Mouse (Mus musculus): ENCODE data around the gene Gm10134.

- no peak for TF ChIP-seq CTCF (IDR thresholded peaks at IDR 0.05; ENCODE audit: control insufficient read depth, insufficient read depth, insufficient read length)
- TF ChIP-seq USF1 (IDR thresholded peaks at IDR 0.05; ENCODE audit: low read depth) = no peak
- no peak for TF ChIP-seq MYOG (IDR thresholded peaks at IDR 0.05; ENCODE audit: control insufficient read depth, extremely low read depth, insufficient read length)
- no peak for TF ChIP-seq MAX (IDR thresholded peaks at IDR 0.05)
These were observed 7.8 kb downstream of the Gm10134 start for GRCm38 (mm10) chr2:28513431-28514370.

All from C2C12 (cell line).